Mouse (Mus musculus): Measurements from ENCODE around the gene Kit.

- TF ChIP-seq POLR2A (IDR thresholded peaks at IDR 0.05; ENCODE audit: insufficient read length, low read depth): no peak
- no peak for TF ChIP-seq MAX (IDR thresholded peaks at IDR 0.05; ENCODE audit: low read depth)
- no peak for TF ChIP-seq E2F4 (IDR thresholded peaks at IDR 0.05; ENCODE audit: insufficient read depth)
- no peak for TF ChIP-seq TCF12 (IDR thresholded peaks at IDR 0.05; ENCODE audit: insufficient read depth, poor library complexity, severe bottlenecking)
- no peak for TF ChIP-seq SRF (IDR thresholded peaks at IDR 0.05; ENCODE audit: control insufficient read depth, insufficient read length, low read depth)
- TF ChIP-seq CEBPB (IDR thresholded peaks at IDR 0.05; ENCODE audit: insufficient read depth, poor library complexity, severe bottlenecking): no peak
- no peak for TF ChIP-seq USF1 (IDR thresholded peaks at IDR 0.05; ENCODE audit: low read depth)
- TF ChIP-seq MYOD1 (IDR thresholded peaks at IDR 0.05; ENCODE audit: control insufficient read depth in 1 of 3, insufficient read length in 2 of 3, low read depth in 2 of 3): no peak
- TF ChIP-seq MYOG (IDR thresholded peaks at IDR 0.05; ENCODE audit: control insufficient read depth in 1 of 3, insufficient read depth in 1 of 3, insufficient read length in 2 of 3, low read depth in 2 of 3): no peak
These were observed 5.0 kb downstream of the Kit start for GRCm38 (mm10) chr5:75579646-75580268.

Data from myocyte (in vitro differentiated cells).